Mouse (Mus musculus): ENCODE measurements around the gene Smchd1. TPM values are rescaled to one million over a fixed set of nuclear protein-coding genes. Genes with fewer than 3 reads are reported as not detected.
"Not testable (repeated sequence)": the region's sequence is repeated elsewhere in the genome, so short reads cannot be mapped to it uniquely, and the experiment has no call there.

The Smchd1 gene
- polyA plus RNA-seq, 1 experiment, result 113 TPM

GRCm38 (mm10) chr17:71444126-71444525 lies 31.0 kb downstream of the Smchd1 start:
- no peak overlapping the region for H3K4me3 ChIP-seq (ENCODE audit: low read depth, low read length)
- H3K27me3 ChIP-seq (ENCODE audit: control insufficient read depth, insufficient read depth, low read length, poor library complexity, severe bottlenecking), result no peaks in the 10 kb centered on the region
- no peak for TF ChIP-seq POLR2A (IDR thresholded peaks at IDR 0.05; ENCODE audit: insufficient read depth, low read length)
- TF ChIP-seq EP300 (IDR thresholded peaks at IDR 0.05; ENCODE audit: insufficient read depth, low read depth, low read length), result no peak; the same call in 1 of the 2 replicates
- no peak for TF ChIP-seq CTCF (IDR thresholded peaks at IDR 0.05; ENCODE audit: low read depth, low read length)
- no peak overlapping the region for H3K27ac ChIP-seq (ENCODE audit: insufficient read depth, low read length)
- H3K9me3 ChIP-seq (replicated peaks; ENCODE audit: control insufficient read depth, insufficient read depth, low read length, poor library complexity, severe bottlenecking), result no peaks in the 10 kb centered on the region
- H3K4me1 ChIP-seq (ENCODE audit: control insufficient read depth, insufficient read depth, low read length), result no peaks in the 10 kb centered on the region
- H3K9ac ChIP-seq (ENCODE audit: low read depth, poor library complexity, severe bottlenecking), result no peak overlapping the region
- peaks cover 11% of the 10 kb centered on the region; the same call in 1 of the 2 replicates for H3K36me3 ChIP-seq (ENCODE audit: control insufficient read depth, insufficient read depth, low read length, poor library complexity, severe bottlenecking)

- TF ChIP-seq EP300 (IDR thresholded peaks at IDR 0.05; ENCODE audit: insufficient read depth, low read depth, low read length) (no peak), POLR2A (IDR thresholded peaks at IDR 0.05; ENCODE audit: insufficient read depth, low read length) (no peak), CTCF (IDR thresholded peaks at IDR 0.05; ENCODE audit: low read depth, low read length) (no peak)
- Histone ChIP-seq H3K4me3 (ENCODE audit: low read depth, low read length) (no peak overlapping the region), H3K9me3 (replicated peaks; ENCODE audit: control insufficient read depth, insufficient read depth, low read length, poor library complexity, severe bottlenecking) (no peaks in the 10 kb centered on the region), H3K36me3 (ENCODE audit: control insufficient read depth, insufficient read depth, low read length, poor library complexity, severe bottlenecking) (peaks cover 11% of the 10 kb centered on the region; the same call in 1 of the 2 replicates), H3K27ac (ENCODE audit: insufficient read depth, low read length) (no peak overlapping the region), H3K9ac (ENCODE audit: low read depth, poor library complexity, severe bottlenecking) (no peak overlapping the region), H3K4me1 (ENCODE audit: control insufficient read depth, insufficient read depth, low read length) (no peaks in the 10 kb centered on the region), H3K27me3 (ENCODE audit: control insufficient read depth, insufficient read depth, low read length, poor library complexity, severe bottlenecking) (no peaks in the 10 kb centered on the region)
Measured at GRCm38 (mm10) chr17:71443273-71443672, 31.9 kb downstream of the Smchd1 start.

- TF ChIP-seq EP300 (IDR thresholded peaks at IDR 0.05; ENCODE audit: insufficient read depth, low read depth, low read length), result 0 out of 2 replicates have a peak, but pooled peaks have one; percentile 53
- H3K9me3 ChIP-seq (replicated peaks; ENCODE audit: control insufficient read depth, insufficient read depth, low read length, poor library complexity, severe bottlenecking), result peaks cover 17% of the 10 kb centered on the region
- not testable (repeated sequence) for H3K9ac ChIP-seq (ENCODE audit: low read depth, poor library complexity, severe bottlenecking); H3K4me1 ChIP-seq (ENCODE audit: control insufficient read depth, insufficient read depth, low read length); H3K27me3 ChIP-seq (ENCODE audit: control insufficient read depth, insufficient read depth, low read length, poor library complexity, severe bottlenecking); H3K4me3 ChIP-seq (ENCODE audit: low read depth, low read length); H3K27ac ChIP-seq (ENCODE audit: insufficient read depth, low read length)
- H3K36me3 ChIP-seq (ENCODE audit: control insufficient read depth, insufficient read depth, low read length, poor library complexity, severe bottlenecking), result peaks cover 14% of the 10 kb centered on the region
Measured at GRCm38 (mm10) chr17:71422502-71422901, 52.6 kb downstream of the Smchd1 start.

GRCm38 (mm10) chr17:71419448-71419847 lies 55.7 kb downstream of the Smchd1 start:
- H3K4me1 ChIP-seq (ENCODE audit: control insufficient read depth, insufficient read depth, low read length); H3K27me3 ChIP-seq (ENCODE audit: control insufficient read depth, insufficient read depth, low read length, poor library complexity, severe bottlenecking); H3K9ac ChIP-seq (ENCODE audit: low read depth, poor library complexity, severe bottlenecking); H3K4me3 ChIP-seq (ENCODE audit: low read depth, low read length); H3K27ac ChIP-seq (ENCODE audit: insufficient read depth, low read length): not testable (repeated sequence)
- H3K9me3 ChIP-seq (replicated peaks; ENCODE audit: control insufficient read depth, insufficient read depth, low read length, poor library complexity, severe bottlenecking), result peaks cover 17% of the 10 kb centered on the region
- H3K36me3 ChIP-seq (ENCODE audit: control insufficient read depth, insufficient read depth, low read length, poor library complexity, severe bottlenecking), result peaks cover 28% of the 10 kb centered on the region

GRCm38 (mm10) chr17:71417008-71417407 lies 58.1 kb downstream of the Smchd1 start:
- H3K4me1 ChIP-seq (ENCODE audit: control insufficient read depth, insufficient read depth, low read length), result peaks cover 2% of the 10 kb centered on the region
- peaks cover 7% of the 10 kb centered on the region for H3K9me3 ChIP-seq (replicated peaks; ENCODE audit: control insufficient read depth, insufficient read depth, low read length, poor library complexity, severe bottlenecking)
- no peak overlapping the region for H3K27ac ChIP-seq (ENCODE audit: insufficient read depth, low read length)
- no peaks in the 10 kb centered on the region for H3K27me3 ChIP-seq (ENCODE audit: control insufficient read depth, insufficient read depth, low read length, poor library complexity, severe bottlenecking)
- no peak overlapping the region for H3K9ac ChIP-seq (ENCODE audit: low read depth, poor library complexity, severe bottlenecking)
- H3K4me3 ChIP-seq (ENCODE audit: low read depth, low read length), result no peak overlapping the region
- H3K36me3 ChIP-seq (ENCODE audit: control insufficient read depth, insufficient read depth, low read length, poor library complexity, severe bottlenecking), result peaks cover 20% of the 10 kb centered on the region
- TF ChIP-seq POLR2A (IDR thresholded peaks at IDR 0.05; ENCODE audit: insufficient read depth, low read length), result no peak
- no peak for TF ChIP-seq CTCF (IDR thresholded peaks at IDR 0.05; ENCODE audit: low read depth, low read length)
- TF ChIP-seq EP300 (IDR thresholded peaks at IDR 0.05; ENCODE audit: insufficient read depth, low read depth, low read length), result no peak

- H3K4me1 ChIP-seq (ENCODE audit: control insufficient read depth, insufficient read depth, low read length), result no peaks in the 10 kb centered on the region
- peaks cover 7% of the 10 kb centered on the region for H3K36me3 ChIP-seq (ENCODE audit: control insufficient read depth, insufficient read depth, low read length, poor library complexity, severe bottlenecking)
- no peaks in the 10 kb centered on the region for H3K27me3 ChIP-seq (ENCODE audit: control insufficient read depth, insufficient read depth, low read length, poor library complexity, severe bottlenecking)
- H3K9ac ChIP-seq (ENCODE audit: low read depth, poor library complexity, severe bottlenecking), result no peak overlapping the region
- H3K27ac ChIP-seq (ENCODE audit: insufficient read depth, low read length), result no peak overlapping the region
- TF ChIP-seq CTCF (IDR thresholded peaks at IDR 0.05; ENCODE audit: low read depth, low read length) (no peak), EP300 (IDR thresholded peaks at IDR 0.05; ENCODE audit: insufficient read depth, low read depth, low read length) (no peak), POLR2A (IDR thresholded peaks at IDR 0.05; ENCODE audit: insufficient read depth, low read length) (no peak)
- H3K4me3 ChIP-seq (ENCODE audit: low read depth, low read length), result no peak overlapping the region
- H3K9me3 ChIP-seq (replicated peaks; ENCODE audit: control insufficient read depth, insufficient read depth, low read length, poor library complexity, severe bottlenecking), result no peaks in the 10 kb centered on the region
Measured at GRCm38 (mm10) chr17:71387401-71387800, 87.7 kb downstream of the Smchd1 start.
